Mouse (Mus musculus) cerebellum, adult 9-10 months (tissue): ENCODE measurements around the gene Irs3.

Source experiments
- DNase-seq: peaks from one replicate; pipeline ENCODE4 v3.0.0; 2022

Irs3 gene

GRCm38 (mm10) chr5:137645652-137646091 lies at the start of gene Irs3:
Gene Irs3 (minus strand): TSS chr5:137645714.
- DNase-seq, result no peak

GRCm38 (mm10) chr5:137694796-137695195 lies 49.3 kb upstream of the Irs3 start:
- DNase-seq, result no peak

GRCm38 (mm10) chr5:137691881-137692280 lies 46.4 kb upstream of the Irs3 start:
- DNase-seq, result no peak

GRCm38 (mm10) chr5:137690531-137690930 lies 45.0 kb upstream of the Irs3 start:
- DNase-seq, result no peak

- DNase-seq, result no peak
These were observed 44.5 kb upstream of the Irs3 start for GRCm38 (mm10) chr5:137689974-137690373.

- DNase-seq, result no peak
These were observed 40.7 kb upstream of the Irs3 start for GRCm38 (mm10) chr5:137686127-137686790.

- DNase-seq, result no peak
These were observed 40.1 kb upstream of the Irs3 start for GRCm38 (mm10) chr5:137685653-137686052.

GRCm38 (mm10) chr5:137684294-137685123 lies 39.0 kb upstream of the Irs3 start, which contains the start of gene Agfg2:
Gene Agfg2 (minus strand): TSS chr5:137684726.
- peak; percentile 100 for DNase-seq

GRCm38 (mm10) chr5:137683388-137684293 lies 38.1 kb upstream of the Irs3 start:
- DNase-seq, result no peak

GRCm38 (mm10) chr5:137682526-137682925 lies 37.0 kb upstream of the Irs3 start:
- DNase-seq, result no peak

- DNase-seq, result no peak
These were observed 34.2 kb upstream of the Irs3 start for GRCm38 (mm10) chr5:137679726-137680125.

GRCm38 (mm10) chr5:137678736-137679135 lies 33.2 kb upstream of the Irs3 start:
- DNase-seq, result no peak

GRCm38 (mm10) chr5:137677859-137678258 lies 32.3 kb upstream of the Irs3 start:
- DNase-seq, result no peak

- no peak for DNase-seq
These were observed 29.3 kb upstream of the Irs3 start for GRCm38 (mm10) chr5:137674786-137675185.

GRCm38 (mm10) chr5:137673015-137673414 lies 27.5 kb upstream of the Irs3 start:
- no peak for DNase-seq

- no peak for DNase-seq
These were observed 26.8 kb upstream of the Irs3 start for GRCm38 (mm10) chr5:137672361-137672760.

- DNase-seq, result no peak
These were observed 26.1 kb upstream of the Irs3 start for GRCm38 (mm10) chr5:137671443-137672240.

- DNase-seq, result no peak
These were observed 24.7 kb upstream of the Irs3 start for GRCm38 (mm10) chr5:137670240-137670639.

GRCm38 (mm10) chr5:137668971-137669370 lies 23.5 kb upstream of the Irs3 start:
- DNase-seq, result no peak

GRCm38 (mm10) chr5:137663057-137663456 lies 17.5 kb upstream of the Irs3 start:
- DNase-seq, result no peak

GRCm38 (mm10) chr5:137660064-137660688 lies 14.7 kb upstream of the Irs3 start:
- no peak for DNase-seq

- DNase-seq, result peak; percentile 83
These were observed 11.5 kb upstream of the Irs3 start for GRCm38 (mm10) chr5:137656977-137657376.
